Mouse (Mus musculus): ENCODE results near the gene Gm13119. TPM values are rescaled to one million over a fixed set of nuclear protein-coding genes. Genes with fewer than 3 reads are reported as not detected.
"Not testable (repeated sequence)": the region's sequence is repeated elsewhere in the genome, so short reads cannot be mapped to it uniquely, and the experiment has no call there.

The Gm13119 gene
- polyA plus RNA-seq (2015; fragmentation: Nextera tagmentation; extraction: Ambion mirVana) = not detected in 2 replicates

DNA sequence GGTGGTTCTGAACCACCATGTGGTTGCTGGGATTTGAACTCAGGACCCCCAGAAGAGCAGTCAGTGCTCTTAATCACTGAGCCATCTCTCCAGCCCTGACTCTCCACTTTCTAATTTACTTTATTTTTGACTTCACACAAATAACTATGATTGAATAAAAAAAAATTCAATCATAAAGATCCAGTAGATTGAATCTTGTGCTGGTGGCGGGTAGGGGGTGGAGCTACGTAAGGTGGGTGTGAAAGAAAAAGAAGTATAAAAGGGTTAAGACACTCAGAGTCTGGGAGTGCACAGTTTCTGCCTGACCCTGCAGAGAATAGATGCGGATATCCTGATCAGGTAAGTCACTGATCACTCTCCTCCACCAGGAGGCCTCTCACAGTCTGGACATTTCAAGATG, at the start of gene Gm13119:
Gm13119 (plus strand) TSS at position 301 of the 400 bp plus-strand sequence.
- not testable (repeated sequence) for H3K27me3 ChIP-seq; H3K4me1 ChIP-seq; H3K9ac ChIP-seq; H3K36me3 ChIP-seq (ENCODE audit: poor library complexity, severe bottlenecking); ATAC-seq; H3K4me3 ChIP-seq; H3K27ac ChIP-seq; H3K4me2 ChIP-seq
- WGBS = 92% methylated on average over 3 of the region's 3 CpGs
- H3K9me3 ChIP-seq (replicated peaks) = peaks cover 44% of the 10 kb centered on the region

DNA sequence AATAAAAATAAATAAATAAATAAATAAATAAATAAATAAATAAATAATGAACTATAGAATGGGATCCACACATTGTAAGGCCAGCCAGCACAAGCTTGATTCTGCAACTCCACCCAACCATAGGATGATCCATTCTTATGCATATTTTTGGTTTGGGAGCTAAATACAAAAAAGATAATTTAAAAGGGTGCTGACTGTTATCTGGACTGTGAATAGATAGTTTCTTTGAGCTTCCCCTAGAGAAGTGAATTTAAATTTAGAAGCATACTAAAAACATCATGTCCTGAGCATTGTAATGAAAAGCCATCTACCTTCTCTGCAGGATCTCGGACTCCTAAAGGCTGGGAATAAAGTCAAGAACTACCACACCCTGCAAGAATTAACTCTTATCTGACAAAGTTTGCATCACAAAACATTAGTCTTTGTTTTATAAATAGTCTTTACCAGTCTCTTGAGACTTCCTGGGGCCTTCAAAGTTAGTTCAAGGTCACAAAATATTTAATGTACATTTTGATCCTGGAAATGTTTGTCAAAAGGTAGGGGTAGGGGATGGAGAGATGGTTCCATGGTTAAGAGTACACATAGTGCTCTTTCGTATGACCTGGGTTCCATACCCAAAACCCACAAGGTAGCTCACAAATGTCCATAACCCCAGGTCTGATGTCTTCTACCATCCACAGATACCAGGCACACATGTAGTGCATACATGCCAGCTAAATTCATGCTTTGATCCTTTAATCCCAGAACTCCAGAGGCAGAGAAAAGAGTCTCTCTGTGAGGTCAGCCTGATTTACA, 44.9 kb upstream of the Gm13119 start:
- ATAC-seq; H3K4me2 ChIP-seq; H3K9ac ChIP-seq; H3K36me3 ChIP-seq (ENCODE audit: poor library complexity, severe bottlenecking); H3K4me3 ChIP-seq; H3K4me1 ChIP-seq; H3K27me3 ChIP-seq; H3K9me3 ChIP-seq (replicated peaks); H3K27ac ChIP-seq: not testable (repeated sequence)
- WGBS = 79% methylated on average over 2 of the region's 2 CpGs

DNA sequence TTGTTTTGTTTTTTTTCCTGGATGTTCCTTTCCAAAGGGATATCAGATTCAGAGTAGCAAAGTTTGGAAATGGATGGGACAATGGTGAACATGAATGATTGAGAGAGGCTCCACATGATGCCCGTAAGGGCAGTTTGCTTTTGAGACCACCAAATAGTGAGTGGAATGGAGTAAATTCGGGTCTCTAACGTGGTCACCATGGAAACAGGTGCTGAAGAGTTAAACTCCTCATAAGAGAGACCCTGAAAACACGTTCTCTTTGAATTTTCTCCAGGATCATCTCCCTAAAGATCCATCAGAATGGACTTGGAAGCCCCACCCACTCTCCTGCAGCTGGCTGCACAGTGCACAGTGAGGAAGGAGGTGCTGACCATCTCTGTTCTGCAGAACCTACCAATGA, 27.8 kb upstream of the Gm13119 start, which contains the start of gene Gm13128:
Gm13128 (plus strand) TSS at position 301 of the 400 bp plus-strand sequence.
- H3K9ac ChIP-seq; H3K9me3 ChIP-seq (replicated peaks); H3K27ac ChIP-seq; H3K4me3 ChIP-seq; H3K36me3 ChIP-seq (ENCODE audit: poor library complexity, severe bottlenecking); H3K4me2 ChIP-seq; H3K27me3 ChIP-seq; H3K4me1 ChIP-seq; ATAC-seq: not testable (repeated sequence)
- WGBS = 58% methylated on average over 4 of the region's 4 CpGs

DNA sequence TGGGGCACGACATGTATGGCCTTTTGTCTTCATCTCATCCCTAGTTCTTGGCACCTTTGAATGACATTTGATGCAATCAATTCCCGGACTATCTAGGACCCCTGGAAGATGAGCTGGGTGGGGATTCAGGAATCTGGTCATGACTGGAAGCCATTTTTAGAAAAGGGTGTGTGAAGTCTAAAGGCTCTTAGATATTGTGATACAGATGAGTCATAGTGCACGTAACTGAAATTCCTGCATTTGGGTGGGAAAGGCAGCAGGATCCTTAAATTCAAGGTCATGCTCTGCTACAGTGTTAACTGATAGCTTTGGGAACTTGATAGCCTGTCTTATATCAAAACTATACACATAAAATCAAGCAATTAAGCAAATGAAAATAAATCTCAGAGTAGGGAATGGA, 21.9 kb upstream of the Gm13119 start:
- not testable (repeated sequence) for H3K4me1 ChIP-seq; H3K27me3 ChIP-seq; H3K27ac ChIP-seq; H3K4me2 ChIP-seq; H3K9ac ChIP-seq; H3K4me3 ChIP-seq; H3K9me3 ChIP-seq (replicated peaks); H3K36me3 ChIP-seq (ENCODE audit: poor library complexity, severe bottlenecking); ATAC-seq
- WGBS = 79% methylated on average over 3 of the region's 3 CpGs

DNA sequence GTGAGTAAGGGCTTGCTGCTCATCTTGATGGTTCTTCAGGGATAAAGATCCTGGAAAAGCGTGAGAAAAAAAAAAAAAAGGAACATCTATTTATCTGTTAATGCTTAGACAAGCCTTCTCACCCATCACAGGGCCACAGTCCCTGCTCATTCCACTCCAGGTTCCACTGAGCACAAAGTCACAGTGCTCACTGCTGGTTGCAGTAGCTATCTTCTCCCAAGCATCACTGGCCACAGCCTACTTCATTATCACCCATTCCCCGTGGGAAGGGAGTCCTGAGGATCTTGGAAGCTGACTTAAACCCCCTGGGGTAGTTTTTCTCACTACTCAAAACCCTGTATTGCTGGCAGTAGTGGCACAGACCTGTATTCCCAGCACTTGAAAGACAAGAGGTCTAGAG, 20.2 kb downstream of the Gm13119 start, which contains the start of gene Pramef20:
Pramef20 (minus strand) TSS at position 23 of the 400 bp plus-strand sequence.
- Histone ChIP-seq H3K36me3 (ENCODE audit: poor library complexity, severe bottlenecking) (no peaks in the 10 kb centered on the region), H3K9ac (no peak within 1 kb of the TSS), H3K4me3 (no peak within 1 kb of the TSS), H3K9me3 (replicated peaks) (peaks cover 58% of the 10 kb centered on the region), H3K27me3 (no peaks in the 10 kb centered on the region), H3K4me1 (no peaks in the 10 kb centered on the region), H3K4me2 (no peak within 1 kb of the TSS), H3K27ac (no peak within 1 kb of the TSS)
- WGBS = 47% methylated on average over 2 of the region's 2 CpGs
- no peak for ATAC-seq

DNA sequence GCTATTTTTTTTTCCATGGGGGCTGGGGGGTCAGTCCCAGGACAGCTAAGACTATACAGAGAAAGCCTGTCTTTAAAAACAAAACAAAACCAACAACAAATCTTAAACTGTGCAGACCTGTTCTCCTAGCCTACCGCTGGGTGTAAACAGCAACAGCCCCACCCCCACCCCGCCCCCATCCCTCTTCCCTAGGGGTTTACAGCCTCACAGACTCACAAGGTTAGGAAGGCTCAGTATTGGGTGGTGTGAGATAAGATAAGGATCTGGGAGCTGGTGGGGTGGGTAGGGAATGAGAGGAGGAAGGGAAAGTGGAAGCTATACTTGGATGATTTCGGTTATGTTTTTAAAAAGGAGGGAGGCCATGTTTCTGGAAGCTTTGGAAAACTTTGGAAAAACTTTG, 38.6 kb downstream of the Gm13119 start:
- 45% methylated on average over 3 of the region's 3 CpGs for WGBS

DNA sequence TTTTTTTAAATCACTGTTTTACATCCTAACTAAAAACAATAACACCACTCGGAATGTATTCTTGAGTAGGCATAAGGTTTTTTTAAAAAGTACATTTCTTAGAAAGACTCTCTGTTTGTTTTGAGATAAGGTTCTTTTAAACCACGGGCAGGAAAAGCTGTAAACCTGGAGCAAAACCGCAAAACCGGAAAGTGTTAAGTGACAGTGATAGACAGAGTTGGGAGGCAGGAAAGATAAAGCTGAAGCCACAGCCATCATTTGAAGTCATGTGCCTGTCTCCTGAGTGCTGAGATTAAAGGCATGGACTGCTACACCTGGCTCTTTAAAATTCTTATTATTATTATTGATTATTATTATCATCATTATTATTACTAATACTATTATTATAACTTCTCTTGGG, 45.0 kb downstream of the Gm13119 start:
- H3K27ac ChIP-seq = no peak overlapping the region
- no peak overlapping the region for H3K4me2 ChIP-seq
- WGBS = 95% methylated on average over 4 of the region's 4 CpGs
- no peaks in the 10 kb centered on the region for H3K27me3 ChIP-seq
- ATAC-seq = no peak
- no peak overlapping the region for H3K4me3 ChIP-seq
- H3K36me3 ChIP-seq (ENCODE audit: poor library complexity, severe bottlenecking) = no peaks in the 10 kb centered on the region
- H3K4me1 ChIP-seq = no peaks in the 10 kb centered on the region
- peaks cover 22% of the 10 kb centered on the region for H3K9me3 ChIP-seq (replicated peaks)
- no peak overlapping the region for H3K9ac ChIP-seq

More for the DNA sequence above, 38.6 kb downstream of the Gm13119 start:
- peaks cover 62% of the 10 kb centered on the region for H3K9me3 ChIP-seq (replicated peaks)
- H3K9ac ChIP-seq = no peak overlapping the region
- no peak overlapping the region for H3K4me3 ChIP-seq
- H3K27ac ChIP-seq = no peak overlapping the region
- H3K27me3 ChIP-seq = no peaks in the 10 kb centered on the region
- H3K4me2 ChIP-seq = no peak overlapping the region
- H3K4me1 ChIP-seq = no peaks in the 10 kb centered on the region
- no peak for ATAC-seq
- no peaks in the 10 kb centered on the region for H3K36me3 ChIP-seq (ENCODE audit: poor library complexity, severe bottlenecking)

DNA sequence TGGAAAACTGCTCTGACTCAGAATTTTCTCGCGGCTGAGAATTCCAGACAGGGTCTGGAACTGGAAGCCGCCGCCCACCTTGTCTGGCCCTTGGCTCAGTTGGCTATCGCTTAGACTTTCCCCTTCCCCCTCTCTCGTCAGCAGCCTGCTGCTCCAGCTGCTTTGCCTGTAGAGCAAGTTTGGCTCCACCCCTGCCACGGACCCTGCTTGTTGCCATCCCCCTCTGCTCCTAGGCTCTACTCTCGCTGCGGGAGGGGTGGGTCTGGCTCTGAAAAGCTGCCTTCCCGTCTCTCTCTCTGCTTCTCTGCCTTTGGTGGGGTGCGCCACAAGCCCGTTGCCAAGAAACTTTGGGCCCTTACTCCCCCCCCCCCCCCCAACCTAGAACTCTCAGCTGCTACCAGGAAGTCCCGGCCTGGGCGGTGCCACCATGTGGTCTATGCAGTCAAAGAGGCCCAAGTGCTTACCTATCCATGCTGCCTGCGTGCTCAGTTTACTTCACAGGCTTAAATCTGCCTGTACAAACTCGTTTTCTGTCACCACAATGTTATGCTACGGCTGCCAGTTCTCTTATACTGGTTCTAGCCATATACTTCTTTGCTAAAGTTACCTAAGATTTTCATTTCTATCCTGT, 46.8 kb downstream of the Gm13119 start:
- no peak overlapping the region for H3K27ac ChIP-seq
- no peaks in the 10 kb centered on the region for H3K4me1 ChIP-seq
- peak overlapping the region; percentile 16; the same call in 1 of the 2 replicates for H3K4me2 ChIP-seq
- H3K36me3 ChIP-seq (ENCODE audit: poor library complexity, severe bottlenecking) = no peaks in the 10 kb centered on the region
- no peak overlapping the region for H3K9ac ChIP-seq
- WGBS = 8% methylated on average over 16 of the region's 17 CpGs
- no peaks in the 10 kb centered on the region for H3K27me3 ChIP-seq
- no peak overlapping the region for H3K4me3 ChIP-seq
- peaks cover 26% of the 10 kb centered on the region for H3K9me3 ChIP-seq (replicated peaks)
- no peak for ATAC-seq

DNA sequence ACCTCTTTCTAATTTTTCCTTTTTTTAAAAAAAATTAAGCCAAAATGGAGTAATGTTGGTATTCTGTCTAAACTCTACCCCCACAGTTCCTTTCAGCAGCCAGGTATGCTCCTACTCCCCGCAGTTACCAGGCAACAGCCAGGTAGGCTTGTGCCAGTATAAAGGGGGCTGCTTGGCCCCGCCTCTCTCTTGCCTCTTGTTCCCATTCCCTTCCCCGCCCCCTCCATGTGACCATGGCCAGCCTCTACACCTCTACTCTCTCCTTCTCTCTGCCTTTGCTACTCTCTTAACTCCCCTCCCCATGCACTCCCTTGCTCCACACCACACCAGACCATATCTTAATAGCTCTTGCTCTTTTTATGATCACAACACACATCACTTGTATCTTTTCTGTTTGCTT, 48.5 kb downstream of the Gm13119 start:
- H3K4me3 ChIP-seq = no peak overlapping the region
- no peaks in the 10 kb centered on the region for H3K4me1 ChIP-seq
- 53% methylated on average over 3 of the region's 3 CpGs for WGBS
- H3K9ac ChIP-seq = no peak overlapping the region
- no peak for ATAC-seq
- H3K27me3 ChIP-seq = no peaks in the 10 kb centered on the region
- no peak overlapping the region for H3K4me2 ChIP-seq
- no peak overlapping the region for H3K27ac ChIP-seq
- H3K36me3 ChIP-seq (ENCODE audit: poor library complexity, severe bottlenecking) = no peaks in the 10 kb centered on the region
- peaks cover 40% of the 10 kb centered on the region for H3K9me3 ChIP-seq (replicated peaks)

DNA sequence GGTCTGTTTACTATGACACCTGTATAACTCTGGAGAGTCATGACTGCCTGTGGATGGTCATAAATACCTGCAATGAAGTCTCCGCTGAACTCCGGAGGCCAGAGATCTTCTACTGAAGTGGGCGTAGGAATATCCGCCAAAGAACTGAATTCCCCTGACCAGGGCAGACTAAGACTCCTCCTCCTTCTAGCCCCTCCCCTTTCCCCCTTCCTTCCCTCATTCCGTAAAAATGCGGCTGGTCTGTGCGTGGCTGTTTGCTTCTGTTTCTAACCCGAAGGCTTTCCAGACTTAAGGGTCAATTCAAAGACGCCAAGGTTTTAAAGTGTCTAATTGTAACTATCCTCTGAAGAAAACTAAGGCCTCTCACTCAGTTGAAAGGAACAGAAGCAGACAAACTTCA, 50.5 kb downstream of the Gm13119 start, which contains the start of gene Pramef12:
Pramef12 (minus strand) TSS at position 175 of the 400 bp plus-strand sequence.
- Histone ChIP-seq H3K36me3 (ENCODE audit: poor library complexity, severe bottlenecking) (no peaks in the 10 kb centered on the region), H3K9me3 (replicated peaks) (peaks cover 44% of the 10 kb centered on the region), H3K4me2 (no peak within 1 kb of the TSS), H3K9ac (no peak within 1 kb of the TSS), H3K27me3 (no peaks in the 10 kb centered on the region), H3K4me3 (no peak within 1 kb of the TSS), H3K27ac (no peak within 1 kb of the TSS), H3K4me1 (no peaks in the 10 kb centered on the region)
- no peak for ATAC-seq
- 89% methylated on average over 9 of the region's 9 CpGs for WGBS

Measured in forebrain, embryonic 13.5 days (tissue).